In genomic region chr4:101356954-101357891, GRCm38 (mm10) we compare ENCODE assay signal across 1 mouse cellular context.
TF ChIP-seq lines count a peak whose summit lies in the region.

No protein-coding gene starts in this region.

TF ChIP-seq in CH12.LX, 34 proteins besides CTCF, POLR2A, EP300 and RAD21 (continued from another document):
- no peak for TF ChIP-seq TCF12 (IDR thresholded peaks at IDR 0.05; ENCODE audit: low read depth, low read length)
- peak; percentile 16; the same call in 1 of the 2 replicates for TF ChIP-seq MAZ (IDR thresholded peaks at IDR 0.05; ENCODE audit: low read depth, low read length)
